In the genomic region with DNA sequence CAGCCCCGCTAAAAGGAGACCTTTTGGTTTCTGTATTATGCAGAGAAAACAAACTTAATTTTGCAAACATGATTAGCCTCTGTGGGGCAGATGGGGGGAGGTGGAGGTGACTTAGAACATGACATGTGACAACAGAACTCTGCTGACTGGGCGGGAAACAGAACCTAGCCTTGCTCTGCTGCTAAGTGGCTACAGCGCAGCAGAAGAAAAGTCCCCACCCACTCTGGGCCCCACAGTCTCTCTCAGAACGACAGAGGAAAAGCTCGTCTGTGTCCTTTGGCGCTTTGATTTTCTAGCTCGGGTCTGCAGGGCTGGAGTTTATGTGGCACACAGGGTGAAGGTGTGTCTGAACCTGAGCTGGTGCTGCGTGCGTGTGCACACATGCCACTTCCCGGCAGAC, we compare ENCODE assay signal across 14 mouse cellular contexts. TPM values are rescaled to one million over a fixed set of nuclear protein-coding genes. Genes with fewer than 3 reads are reported as not detected.
DNase-seq lines count a peak whose midpoint lies in the region; ATAC-seq and TF ChIP-seq lines count a peak whose summit lies in the region.
"Had no signal": no experiment of that assay in that cellular context is flagged by ENCODE, and none has a peak within 500 bp of the region (broad histone marks: within the 10 kb centered on the region; RNA-seq: fewer than 3 reads in every experiment).

No protein-coding gene starts in this region.

- H3K9me3 ChIP-seq in heart, postnatal 0 days (replicated peaks; ENCODE audit: control insufficient read depth, low read length): no peaks in the 10 kb centered on the region
- H3K9me3 ChIP-seq in intestine, embryonic 15.5 days: no peaks in the 10 kb centered on the region
- H3K9me3 ChIP-seq in stomach, postnatal 0 days (ENCODE audit: control insufficient read depth, low read length): no peaks in the 10 kb centered on the region
- H3K9me3 ChIP-seq in forebrain, embryonic 16.5 days (ENCODE audit: control insufficient read depth, low read length): no peaks in the 10 kb centered on the region
- H3K9me3 ChIP-seq: forebrain, embryonic 12.5 days had no signal

- no peaks in the 10 kb centered on the region for H3K27me3 ChIP-seq in heart, postnatal 0 days (ENCODE audit: control insufficient read depth, insufficient read depth, low read length)
- H3K27me3 ChIP-seq in intestine, embryonic 15.5 days (replicated peaks): no peaks in the 10 kb centered on the region
- H3K27me3 ChIP-seq in stomach, postnatal 0 days (ENCODE audit: control insufficient read depth, insufficient read depth, low read length): no peaks in the 10 kb centered on the region
- H3K27me3 ChIP-seq in forebrain, embryonic 16.5 days (replicated peaks; ENCODE audit: control insufficient read depth, insufficient read depth, low read length): no peaks in the 10 kb centered on the region

- no peak overlapping the region for H3K4me3 ChIP-seq in heart, postnatal 0 days (ENCODE audit: low read depth, low read length)
- no peak overlapping the region for H3K4me3 ChIP-seq in intestine, embryonic 15.5 days (replicated peaks)
- no peak overlapping the region for H3K4me3 ChIP-seq in stomach, postnatal 0 days (ENCODE audit: low read depth, low read length)
- no peak overlapping the region for H3K4me3 ChIP-seq in forebrain, embryonic 16.5 days (replicated peaks; ENCODE audit: low read length)
- H3K4me3 ChIP-seq: forebrain, embryonic 12.5 days had no signal

- H3K27ac ChIP-seq in heart, postnatal 0 days (ENCODE audit: low read depth): peak overlapping the region; percentile 37; the same call in 1 of the 2 replicates
- 0 out of 2 replicates have a peak overlapping the region, but pooled peaks have one; percentile 44 for H3K27ac ChIP-seq in intestine, embryonic 15.5 days
- 0 out of 2 replicates have a peak overlapping the region, but pooled peaks have one; percentile 49 for H3K27ac ChIP-seq in stomach, postnatal 0 days (replicated peaks)
- no peak overlapping the region for H3K27ac ChIP-seq in forebrain, embryonic 16.5 days (ENCODE audit: low read length)
- H3K27ac ChIP-seq: forebrain, embryonic 12.5 days had no signal

- no peak for DNase-seq in heart, postnatal 0 days (ENCODE audit: low spot score)
- no peak for DNase-seq in heart, adult 8-10 months (ENCODE audit: low spot score)
- DNase-seq in CD8-positive naive resting alpha-beta T cell, adult 2 months (ENCODE audit: low read depth in 2 of 2, low spot score in 2 of 2): peak; percentile 32 to 33
- DNase-seq in stomach, postnatal 0 days (ENCODE audit: low spot score): no peak
- no peak for DNase-seq in layer of hippocampus, adult 18-20 months (ENCODE audit: low spot score in 2 of 2)
- DNase-seq in lung, postnatal 36 days: no peak
- DNase-seq: embryo, embryonic 11 days; gastrocnemius, postnatal 25 days; liver; lung, postnatal 4 days had no signal

- H3K4me1 ChIP-seq in heart, postnatal 0 days (ENCODE audit: control insufficient read depth, insufficient read depth): peaks cover 43% of the 10 kb centered on the region
- peaks cover 53% of the 10 kb centered on the region for H3K4me1 ChIP-seq in intestine, embryonic 15.5 days (replicated peaks)
- H3K4me1 ChIP-seq in stomach, postnatal 0 days (replicated peaks; ENCODE audit: control insufficient read depth, insufficient read depth): 0 out of 2 replicates have a peak, but pooled peaks cover 2% of the 10 kb centered on the region
- no peaks in the 10 kb centered on the region for H3K4me1 ChIP-seq in forebrain, embryonic 16.5 days (replicated peaks; ENCODE audit: control insufficient read depth, insufficient read depth, low read length)

- WGBS in heart, postnatal 0 days: 48% methylated on average over 10 of the region's 10 CpGs
- 35% methylated on average over 10 of the region's 10 CpGs for WGBS in intestine, embryonic 15.5 days
- WGBS in stomach, postnatal 0 days: 38% methylated on average over 10 of the region's 10 CpGs
- 71% methylated on average over 10 of the region's 10 CpGs for WGBS in forebrain, embryonic 16.5 days

- no peak overlapping the region for H3K4me2 ChIP-seq in heart, postnatal 0 days (ENCODE audit: low read depth, low read length)
- peak overlapping the region; percentile 26 for H3K4me2 ChIP-seq in intestine, embryonic 15.5 days (replicated peaks)
- no peak overlapping the region for H3K4me2 ChIP-seq in stomach, postnatal 0 days (replicated peaks; ENCODE audit: low read depth)
- H3K4me2 ChIP-seq in forebrain, embryonic 16.5 days (ENCODE audit: low read length): no peak overlapping the region
- H3K4me2 ChIP-seq: forebrain, embryonic 12.5 days had no signal

- peaks cover 16% of the 10 kb centered on the region for H3K36me3 ChIP-seq in heart, postnatal 0 days (replicated peaks; ENCODE audit: control insufficient read depth, insufficient read depth, low read length)
- no peaks in the 10 kb centered on the region for H3K36me3 ChIP-seq in intestine, embryonic 15.5 days
- H3K36me3 ChIP-seq in stomach, postnatal 0 days (ENCODE audit: control insufficient read depth, insufficient read depth, low read length): 0 out of 2 replicates have a peak, but pooled peaks cover 3% of the 10 kb centered on the region
- no peaks in the 10 kb centered on the region for H3K36me3 ChIP-seq in forebrain, embryonic 16.5 days (ENCODE audit: control insufficient read depth, insufficient read depth)
- H3K36me3 ChIP-seq: forebrain, embryonic 12.5 days; G1E had no signal

- H3K9ac ChIP-seq in heart, postnatal 0 days (replicated peaks; ENCODE audit: low read depth, low read length): no peak overlapping the region
- no peak overlapping the region for H3K9ac ChIP-seq in intestine, embryonic 15.5 days
- H3K9ac ChIP-seq in stomach, postnatal 0 days (ENCODE audit: low read length): no peak overlapping the region
- H3K9ac ChIP-seq in forebrain, embryonic 16.5 days (replicated peaks; ENCODE audit: low read depth, low read length): no peak overlapping the region
- H3K9ac ChIP-seq: forebrain, embryonic 12.5 days had no signal

- no peak for ATAC-seq in heart, postnatal 0 days (ENCODE audit: insufficient read depth, low read depth)
- ATAC-seq in intestine, embryonic 15.5 days: peak; percentile 44
- no peak for ATAC-seq in stomach, postnatal 0 days (ENCODE audit: low FRiP score, low TSS enrichment)
- no peak for ATAC-seq in forebrain, embryonic 16.5 days

- TF ChIP-seq EP300 in heart, postnatal 0 days (IDR thresholded peaks at IDR 0.05; ENCODE audit: low read depth): no peak
- no peak for TF ChIP-seq EP300 in stomach, postnatal 0 days (optimal IDR thresholded peaks at IDR 0.05)

- no peak for TF ChIP-seq CTCF in heart, postnatal 0 days (IDR thresholded peaks at IDR 0.05; ENCODE audit: low read depth)
- TF ChIP-seq CTCF in stomach, postnatal 0 days (IDR thresholded peaks at IDR 0.05; ENCODE audit: low read depth): no peak

RNA-seq across cellular contexts. Expression of a gene that starts 26.5 kb away (rescaled TPM):
- 7.4 and 10.1 TPM in 2 replicates for total RNA-seq in heart, postnatal 0 days (2014; rRNA removed; ENCODE audit: low replicate concordance)
- 7.3 and 8.2 TPM in 2 replicates for polyA plus RNA-seq in heart, postnatal 0 days (2015; fragmentation: Nextera tagmentation; extraction: Ambion mirVana)
- 10 to 100 TPM in 3 of 4 experiments, 1 to 10 TPM in 1; 9.8 to 19.2 (median 16.3) TPM for total RNA-seq in heart, adult 8-10 months (2022)
- 1.8 and 2.4 TPM in 2 replicates for polyA plus RNA-seq in intestine, embryonic 15.5 days (2015; fragmentation: Nextera tagmentation; extraction: Ambion mirVana)
- 2.0 and 2.2 TPM in 2 replicates for polyA plus RNA-seq in stomach, postnatal 0 days (2015; fragmentation: Nextera tagmentation; extraction: Ambion mirVana)
- total RNA-seq in layer of hippocampus, adult 18-20 months (2021): 10 to 100 TPM; 18.3 to 18.6 TPM
- polyA plus RNA-seq in forebrain, embryonic 16.5 days (2015; fragmentation: Nextera tagmentation; extraction: Ambion mirVana): 1.8 and 2.0 TPM in 2 replicates
- polyA plus RNA-seq: G1E had no signal

Comparison
In these comparisons a context has a peak if more than half of its experiments do, and no peak if none do; other contexts are left out.
1. DNase-seq: peak in CD8-positive naive resting alpha-beta T cell, adult 2 months (2 of 2); none in heart, postnatal 0 days (single experiment), heart, adult 8-10 months (single experiment), stomach, postnatal 0 days (single experiment), layer of hippocampus, adult 18-20 months (0 of 2) and lung, postnatal 36 days (single experiment).